Mouse (Mus musculus) cerebellum, adult 11 months (tissue): ENCODE data around the gene Chpf2.

Experiments
- DNase-seq: peaks from one replicate; pipeline ENCODE4 v3.0.0; 2022

The Chpf2 gene

GRCm38 (mm10) chr5:24605321-24605979 is 18.9 kb downstream of the Chpf2 start:
- DNase-seq = no peak

DNA sequence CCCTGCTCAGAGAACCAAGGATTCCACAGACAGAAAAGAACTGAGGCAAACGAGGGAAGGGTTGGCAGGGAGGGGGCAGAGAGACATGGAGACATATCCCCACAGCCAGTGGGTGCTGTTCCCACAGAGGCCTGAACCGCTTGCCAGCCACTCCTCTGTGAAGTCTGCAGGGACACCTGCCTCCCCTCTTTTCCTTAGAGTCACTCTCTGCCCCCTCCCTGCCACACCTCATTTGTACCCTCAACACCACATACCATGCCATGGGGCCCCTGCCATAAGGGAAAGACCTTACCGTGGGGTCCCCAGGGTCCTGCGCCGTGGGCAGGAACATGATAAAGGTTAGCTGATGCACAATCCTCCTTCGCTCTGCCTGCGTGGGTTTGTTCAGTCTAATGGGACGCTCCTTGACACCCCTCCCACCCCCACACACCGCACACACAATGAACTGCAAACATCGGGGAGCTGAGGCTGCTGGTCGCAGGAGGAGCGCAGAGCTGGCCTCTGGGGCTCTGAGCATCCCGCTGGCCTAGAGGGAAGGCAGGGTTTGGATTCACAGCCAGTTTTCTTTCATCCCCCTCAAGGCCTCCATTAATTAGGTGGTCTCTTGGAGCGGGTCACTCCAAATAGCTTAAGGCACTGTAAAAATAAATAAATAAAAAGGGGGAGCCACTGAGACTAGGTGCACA is 19.6 kb downstream of the Chpf2 start:
- no peak for DNase-seq

GRCm38 (mm10) chr5:24609388-24609787 is 22.8 kb downstream of the Chpf2 start:
- no peak for DNase-seq

GRCm38 (mm10) chr5:24611366-24612301 is 25.1 kb downstream of the Chpf2 start:
- DNase-seq = peak; percentile 72

- peak; percentile 20 for DNase-seq
These were observed 25.7 kb downstream of the Chpf2 start for GRCm38 (mm10) chr5:24612302-24612649.

GRCm38 (mm10) chr5:24615097-24615496 is 28.6 kb downstream of the Chpf2 start:
- DNase-seq = no peak

DNA sequence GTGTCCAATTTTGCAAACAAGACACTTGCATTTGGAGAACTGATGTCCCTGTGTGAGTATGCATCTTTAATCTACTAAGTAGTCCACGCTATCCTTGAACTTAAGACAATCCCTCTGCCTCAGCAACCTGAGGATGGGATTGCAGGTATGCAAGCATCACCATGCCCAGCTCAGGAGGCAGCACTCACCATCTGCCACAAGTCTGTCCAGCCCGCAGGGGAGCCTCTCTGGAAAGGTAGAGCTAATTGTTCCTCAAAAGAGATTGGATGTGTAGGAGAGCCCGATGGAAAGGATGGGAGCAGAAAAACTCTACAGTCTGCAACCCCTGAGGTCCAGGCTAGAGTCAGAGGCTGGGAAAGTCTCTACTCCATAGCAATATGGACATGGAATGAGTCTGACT is 32.4 kb downstream of the Chpf2 start:
- DNase-seq = no peak

DNA sequence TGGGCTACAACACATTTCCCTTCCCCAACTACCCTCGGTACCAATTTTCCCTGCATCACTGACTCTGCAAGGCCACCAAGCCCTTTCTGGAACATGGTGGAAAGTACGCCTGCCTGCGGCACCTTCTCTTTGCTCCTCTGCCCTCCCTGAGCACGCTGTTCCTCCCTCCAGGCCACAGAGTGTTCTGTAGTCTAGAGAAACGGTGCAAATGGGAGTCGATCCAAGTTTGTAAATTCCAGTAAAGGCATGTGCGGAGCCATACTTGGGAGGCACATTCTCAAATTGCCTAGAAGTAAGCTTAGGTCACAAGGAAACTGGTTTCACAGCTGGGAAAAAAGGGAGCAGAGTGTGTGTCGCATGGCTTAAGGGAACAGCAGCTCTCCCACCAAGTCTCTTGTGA is 33.6 kb downstream of the Chpf2 start:
- DNase-seq = no peak

GRCm38 (mm10) chr5:24620626-24621025 is 34.1 kb downstream of the Chpf2 start:
- no peak for DNase-seq

DNA sequence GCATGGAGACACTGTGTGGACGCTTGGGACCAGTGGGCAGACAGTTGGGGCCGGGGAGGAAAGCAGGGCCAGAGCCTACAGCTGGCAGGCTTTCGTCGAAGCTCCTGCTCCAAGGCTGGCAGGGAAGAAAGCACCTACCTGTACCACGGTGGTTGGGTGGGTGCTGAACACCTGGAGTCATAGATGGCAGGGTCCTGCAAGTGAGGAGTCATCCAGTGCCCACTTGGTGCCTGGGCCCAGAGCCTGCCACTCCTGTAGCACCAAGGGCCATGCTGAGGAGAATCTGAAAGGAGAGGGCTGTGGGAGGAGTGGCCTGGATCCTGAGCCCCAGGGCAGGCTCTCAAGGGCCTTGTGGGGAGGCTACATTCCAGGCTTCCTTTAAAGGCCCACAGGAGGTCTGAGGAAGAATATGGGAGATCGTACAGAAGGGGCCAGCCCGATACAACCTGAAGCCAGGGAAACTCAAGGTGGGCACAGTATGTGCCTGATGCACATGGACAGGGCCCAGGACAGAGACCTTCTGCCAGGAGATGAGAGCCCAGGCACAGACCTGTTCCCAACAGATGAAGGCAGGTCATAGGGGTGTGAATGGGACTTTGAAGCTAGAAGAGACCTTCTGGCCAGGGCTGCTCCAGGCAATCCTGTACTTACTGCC is 36.0 kb downstream of the Chpf2 start:
- no peak for DNase-seq

GRCm38 (mm10) chr5:24623041-24623985 is 36.8 kb downstream of the Chpf2 start:
- DNase-seq = peak; percentile 91

DNA sequence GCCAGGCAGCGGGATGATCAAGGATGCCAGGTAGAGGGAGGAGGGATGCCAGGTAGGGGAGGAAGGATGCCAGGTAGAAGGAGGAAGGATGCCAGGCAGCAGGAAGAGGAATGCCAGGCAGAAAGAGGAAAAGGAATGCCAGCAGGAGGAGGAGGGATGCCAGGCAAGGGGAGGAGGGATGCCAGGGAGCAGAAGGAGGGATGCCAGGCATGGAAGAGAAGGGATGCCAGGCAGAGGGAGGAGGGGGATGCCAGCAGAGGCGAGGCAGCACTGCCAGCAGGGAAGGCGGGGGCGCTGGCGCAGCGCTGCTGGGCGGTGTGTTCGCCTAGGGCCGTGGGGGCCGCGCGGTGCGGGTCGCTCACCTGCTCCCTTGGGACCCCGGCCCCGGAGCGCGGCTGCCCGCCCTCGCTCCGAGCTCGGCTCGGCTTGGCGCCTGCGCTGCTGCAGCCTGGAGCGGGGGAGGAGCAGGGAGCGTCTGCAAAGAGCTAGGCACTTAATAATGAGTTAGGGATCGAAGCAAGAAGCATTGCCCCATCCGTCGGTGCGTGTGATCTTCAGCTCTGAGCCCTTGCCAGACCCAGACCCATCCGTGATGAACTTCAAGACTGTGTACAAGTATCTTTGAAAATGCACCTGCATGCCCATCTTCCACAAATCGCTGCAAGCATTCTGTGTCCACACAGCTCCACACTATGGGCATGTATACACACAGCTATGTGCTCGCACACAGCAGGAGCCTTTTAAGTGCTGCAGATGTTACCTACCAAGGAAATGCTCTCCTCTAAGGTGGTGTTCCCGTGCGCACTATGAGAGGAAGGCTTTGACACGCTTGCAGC is 37.7 kb downstream of the Chpf2 start, which contains the start of gene Smarcd3:
Smarcd3 (minus strand) TSS at position 426 of the 836 bp plus-strand sequence.
- peak; percentile 94 for DNase-seq

GRCm38 (mm10) chr5:24624822-24625120 is 38.2 kb downstream of the Chpf2 start:
- DNase-seq = no peak

DNA sequence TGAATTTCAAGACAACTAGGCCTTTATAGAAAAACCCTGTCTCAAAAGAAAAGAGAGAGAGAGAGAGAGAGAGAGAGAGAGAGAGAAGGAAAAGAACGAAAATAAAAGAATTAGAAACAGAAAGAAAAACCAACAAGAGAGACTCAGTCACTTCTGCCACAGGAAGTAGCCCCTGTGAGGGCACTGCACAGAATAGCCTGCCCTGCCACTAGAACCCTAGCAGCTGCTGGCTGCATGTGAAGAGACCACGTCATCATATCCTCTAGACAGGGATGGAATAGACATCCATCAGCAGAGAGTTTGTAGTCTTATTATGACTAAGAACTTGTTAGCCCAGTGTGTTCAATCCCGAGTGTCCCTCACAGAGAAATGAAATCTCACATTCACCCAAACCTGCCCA is 43.2 kb downstream of the Chpf2 start:
- DNase-seq = no peak

DNA sequence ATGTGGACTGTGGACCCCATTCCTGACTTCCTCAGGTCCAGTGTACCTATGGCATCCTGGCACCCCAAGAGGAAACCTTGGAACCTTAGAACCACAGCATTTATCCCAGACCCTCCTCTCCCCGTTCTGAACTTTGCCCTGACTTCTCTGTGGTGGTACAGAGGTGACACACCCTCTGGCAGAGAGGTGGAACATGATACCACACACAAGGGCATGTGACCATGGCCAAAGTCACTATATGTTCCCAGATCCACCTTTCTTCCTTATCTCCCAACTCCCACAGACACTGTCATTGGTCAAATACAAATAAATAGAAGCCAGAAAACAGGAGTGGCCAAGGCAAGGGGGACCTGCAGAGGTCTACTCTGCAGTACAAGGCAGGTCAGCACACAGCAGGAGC is 48.6 kb downstream of the Chpf2 start:
- no peak for DNase-seq

GRCm38 (mm10) chr5:24635526-24636141 is 49.1 kb downstream of the Chpf2 start:
- DNase-seq = no peak

DNA sequence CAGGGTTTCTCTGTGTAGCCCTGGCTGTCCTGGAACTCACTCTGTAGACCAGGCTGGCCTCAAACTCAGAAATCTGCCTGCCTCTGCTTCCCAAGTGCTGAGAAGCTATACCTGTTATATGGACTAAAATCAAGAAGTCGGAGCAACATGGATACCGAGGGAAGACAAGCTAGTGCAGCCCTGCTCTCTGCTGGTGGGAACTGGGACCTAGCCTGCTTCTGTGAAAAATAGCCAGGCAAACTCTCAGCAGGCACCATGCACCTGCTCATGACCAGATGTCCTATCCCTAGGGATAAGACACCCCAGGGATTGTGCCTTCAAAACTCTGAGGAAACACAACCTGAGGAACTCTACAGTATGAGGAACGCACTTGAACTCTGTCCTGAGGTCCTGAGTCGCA is 50.4 kb downstream of the Chpf2 start:
- DNase-seq = no peak

GRCm38 (mm10) chr5:24638131-24638530 is 51.6 kb downstream of the Chpf2 start:
- no peak for DNase-seq

DNA sequence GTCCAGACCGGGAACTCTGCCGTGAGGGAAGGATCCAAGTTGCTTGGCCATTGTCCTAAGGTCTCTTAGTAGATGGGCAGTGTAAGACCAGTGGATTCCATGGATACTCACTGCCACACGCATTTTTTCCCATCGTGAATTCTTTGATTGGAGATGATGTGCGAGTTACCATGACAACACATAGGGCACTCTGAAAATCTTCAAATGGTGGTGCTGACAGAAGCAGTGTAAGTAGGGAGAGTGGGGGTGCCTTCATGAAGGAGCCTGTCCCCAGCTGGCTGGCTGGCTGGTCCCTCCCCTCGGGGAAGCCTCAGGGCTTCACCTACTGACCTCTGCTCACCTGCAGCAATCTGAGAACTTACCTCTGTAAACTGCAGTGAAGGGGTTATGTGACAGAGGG is 52.5 kb downstream of the Chpf2 start:
- DNase-seq = no peak
